Comparison of ENCODE assay signal across 22 mouse cellular contexts in the genomic region with DNA sequence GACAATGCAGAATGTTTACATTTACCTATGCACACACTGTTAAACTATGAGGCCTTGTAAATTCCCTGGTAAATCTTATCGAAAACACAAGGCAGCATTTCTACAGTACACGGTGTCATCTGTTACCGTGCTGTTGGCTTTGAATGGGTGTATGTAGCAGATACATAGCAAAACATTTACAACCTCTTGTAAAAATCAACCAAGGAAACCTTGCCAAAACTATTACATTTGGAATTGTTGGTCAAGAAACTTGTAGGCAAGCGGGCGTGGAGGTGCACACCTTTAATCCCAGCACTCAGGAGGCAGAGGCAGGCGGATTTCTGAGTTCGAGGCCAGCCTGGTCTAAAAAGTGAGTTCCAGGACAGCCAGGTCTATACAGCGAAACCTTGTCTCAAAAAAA.
"Had no signal": no experiment of that assay in that cellular context is flagged by ENCODE, and none has a peak within 500 bp of the region (broad histone marks: within the 10 kb centered on the region; RNA-seq: fewer than 3 reads in every experiment).

No protein-coding gene starts in this region.

- H3K9me3 ChIP-seq: heart, embryonic 13.5 days; heart, embryonic 15.5 days; hindbrain, embryonic 13.5 days; hindbrain, embryonic 15.5 days; limb, embryonic 13.5 days; limb, embryonic 15.5 days; liver, embryonic 12.5 days had no signal

- H3K27ac ChIP-seq: heart, adult 2 months; heart, embryonic 13.5 days; heart, embryonic 15.5 days; hindbrain, embryonic 13.5 days; hindbrain, embryonic 15.5 days; hindbrain, postnatal 0 days; limb, embryonic 13.5 days; limb, embryonic 15.5 days; liver, embryonic 12.5 days; liver, embryonic 14.5 days had no signal

- H3K4me2 ChIP-seq: heart, embryonic 11.5 days; heart, embryonic 13.5 days; heart, embryonic 15.5 days; hindbrain, embryonic 13.5 days; hindbrain, embryonic 15.5 days; limb, embryonic 13.5 days; limb, embryonic 15.5 days; liver, embryonic 12.5 days had no signal

- H3K4me3 ChIP-seq: heart, adult 2 months; heart, embryonic 13.5 days; heart, embryonic 15.5 days; hindbrain, embryonic 13.5 days; hindbrain, embryonic 15.5 days; limb, embryonic 13.5 days; limb, embryonic 15.5 days; liver, embryonic 12.5 days had no signal

- ATAC-seq: forebrain, postnatal 0 days; hindbrain, postnatal 0 days; intestine, embryonic 16.5 days; liver, embryonic 12.5 days had no signal

- H3K36me3 ChIP-seq: heart, embryonic 13.5 days; heart, embryonic 15.5 days; hindbrain, embryonic 13.5 days; hindbrain, embryonic 15.5 days; limb, embryonic 13.5 days; limb, embryonic 15.5 days; liver, embryonic 12.5 days had no signal

- H3K4me1 ChIP-seq: heart, embryonic 13.5 days; heart, embryonic 15.5 days; hindbrain, embryonic 13.5 days; hindbrain, embryonic 15.5 days; limb, embryonic 13.5 days; limb, embryonic 15.5 days had no signal

- DNase-seq: forebrain, postnatal 0 days; gastrocnemius, postnatal 14 days; gastrocnemius, postnatal 36 days; heart, adult 11 months; heart, adult 2 months; heart, postnatal 14 days; heart, postnatal 36 days; layer of hippocampus, adult 9-11 months; layer of hippocampus, postnatal 36 days; left cerebral cortex, postnatal 4 days; lung, adult 18-20 months had no signal

- H3K27me3 ChIP-seq: heart, embryonic 13.5 days; heart, embryonic 15.5 days; hindbrain, embryonic 13.5 days; hindbrain, embryonic 15.5 days; limb, embryonic 13.5 days; limb, embryonic 15.5 days; liver, embryonic 12.5 days had no signal

- H3K9ac ChIP-seq: forebrain, postnatal 0 days; heart, embryonic 13.5 days; heart, embryonic 15.5 days; hindbrain, embryonic 13.5 days; hindbrain, embryonic 15.5 days; limb, embryonic 13.5 days; limb, embryonic 15.5 days; liver, embryonic 12.5 days; liver, embryonic 14.5 days had no signal
